ENCODE assay signal across 20 mouse cellular contexts in genomic region chr1:181416841-181417240, GRCm38 (mm10).
DNase-seq lines count a peak whose midpoint lies in the region; ATAC-seq lines count a peak whose summit lies in the region.
"Had no signal": no experiment of that assay in that cellular context is flagged by ENCODE, and none has a peak within 500 bp of the region (broad histone marks: within the 10 kb centered on the region; RNA-seq: fewer than 3 reads in every experiment).

No protein-coding gene starts in this region.

- H3K27ac ChIP-seq in heart, embryonic 10.5 days: peak overlapping the region; percentile 25; the same call in 1 of the 2 replicates
- peak overlapping the region; percentile 43 for H3K27ac ChIP-seq in heart, embryonic 15.5 days
- H3K27ac ChIP-seq in hindbrain, embryonic 10.5 days: no peak overlapping the region
- H3K27ac ChIP-seq: embryonic facial prominence, embryonic 12.5 days; forebrain, embryonic 15.5 days; heart, adult 2 months; hindbrain, embryonic 12.5 days had no signal

- H3K9ac ChIP-seq in heart, embryonic 15.5 days: no peak overlapping the region
- H3K9ac ChIP-seq: embryonic facial prominence, embryonic 12.5 days; forebrain, embryonic 15.5 days; hindbrain, embryonic 12.5 days had no signal

- intact Hi-C loops in heart, postnatal 25 days (cut with DNase I): no loop called here

- H3K9me3 ChIP-seq in heart, embryonic 10.5 days: no peaks in the 10 kb centered on the region
- H3K9me3 ChIP-seq in heart, embryonic 15.5 days (replicated peaks): no peaks in the 10 kb centered on the region
- no peaks in the 10 kb centered on the region for H3K9me3 ChIP-seq in hindbrain, embryonic 10.5 days
- H3K9me3 ChIP-seq: embryonic facial prominence, embryonic 12.5 days; forebrain, embryonic 15.5 days; hindbrain, embryonic 12.5 days had no signal

- no peaks in the 10 kb centered on the region for H3K36me3 ChIP-seq in heart, embryonic 10.5 days
- no peaks in the 10 kb centered on the region for H3K36me3 ChIP-seq in heart, embryonic 15.5 days
- no peaks in the 10 kb centered on the region for H3K36me3 ChIP-seq in hindbrain, embryonic 10.5 days
- H3K36me3 ChIP-seq: embryonic facial prominence, embryonic 12.5 days; forebrain, embryonic 15.5 days; hindbrain, embryonic 12.5 days had no signal

- no peak overlapping the region for H3K4me3 ChIP-seq in heart, embryonic 10.5 days
- no peak overlapping the region for H3K4me3 ChIP-seq in heart, embryonic 15.5 days
- no peak overlapping the region for H3K4me3 ChIP-seq in hindbrain, embryonic 10.5 days
- H3K4me3 ChIP-seq: embryonic facial prominence, embryonic 12.5 days; forebrain, embryonic 15.5 days; heart, adult 2 months; hindbrain, embryonic 12.5 days had no signal

- WGBS in heart, embryonic 10.5 days: 75% methylated on average over 9 of the region's 9 CpGs
- 55% methylated on average over 9 of the region's 9 CpGs for WGBS in heart, embryonic 15.5 days
- 89% methylated on average over 9 of the region's 9 CpGs for WGBS in hindbrain, embryonic 10.5 days

- peaks cover 27% of the 10 kb centered on the region for H3K4me1 ChIP-seq in heart, embryonic 10.5 days
- H3K4me1 ChIP-seq in heart, embryonic 15.5 days (replicated peaks): peaks cover 24% of the 10 kb centered on the region
- peaks cover 11% of the 10 kb centered on the region for H3K4me1 ChIP-seq in hindbrain, embryonic 10.5 days (replicated peaks)
- H3K4me1 ChIP-seq: embryonic facial prominence, embryonic 12.5 days had no signal

- no peak overlapping the region for H3K4me2 ChIP-seq in heart, embryonic 15.5 days
- H3K4me2 ChIP-seq: embryonic facial prominence, embryonic 12.5 days; forebrain, embryonic 15.5 days; hindbrain, embryonic 12.5 days had no signal

- ATAC-seq in heart, embryonic 15.5 days (replicated peaks; ENCODE audit: insufficient number of reproducible peaks, insufficient read depth, low FRiP score, low read depth): no peak
- ATAC-seq: forebrain, embryonic 15.5 days; hindbrain, embryonic 16.5 days; inflammation-experienced regulatory T-cells, adult 6 months; intestine, postnatal 0 days had no signal

- DNase-seq in heart, embryonic 10.5 days (ENCODE audit: low spot score): no peak
- no peak for DNase-seq in heart, postnatal 25 days (ENCODE audit: low spot score)
- no peak for DNase-seq in heart, adult 11 months
- DNase-seq in 3134 (ENCODE audit: extremely low read depth, insufficient read length, low spot score): peak; percentile 53
- DNase-seq in brain, adult 2 months (ENCODE audit: low read depth, low spot score): peak; percentile 64
- no peak for DNase-seq in hindbrain, embryonic 10.5 days (ENCODE audit: low spot score)
- DNase-seq in adrenal gland, postnatal 14 days: no peak
- DNase-seq: adrenal gland, postnatal 10 days; cerebellum, adult 2 months; gastrocnemius, postnatal 36 days; heart, adult 2 months; heart, postnatal 14 days; kidney, adult 8-10 months had no signal

- no peaks in the 10 kb centered on the region for H3K27me3 ChIP-seq in heart, embryonic 10.5 days (ENCODE audit: insufficient read depth, poor library complexity, severe bottlenecking)
- H3K27me3 ChIP-seq in heart, embryonic 15.5 days: no peaks in the 10 kb centered on the region
- H3K27me3 ChIP-seq in hindbrain, embryonic 10.5 days (ENCODE audit: insufficient read depth, poor library complexity, severe bottlenecking): peaks cover 22% of the 10 kb centered on the region; the same call in 1 of the 2 replicates
- H3K27me3 ChIP-seq: embryonic facial prominence, embryonic 12.5 days; forebrain, embryonic 15.5 days had no signal

Comparison
In these comparisons a context has a peak if more than half of its experiments do, and no peak if none do; other contexts are left out.
1. DNase-seq: peak in 3134 (single experiment) and brain, adult 2 months (single experiment); none in heart, embryonic 10.5 days (single experiment), heart, postnatal 25 days (single experiment), heart, adult 11 months (single experiment), hindbrain, embryonic 10.5 days (single experiment) and adrenal gland, postnatal 14 days (single experiment).